Comparison of ENCODE assay signal across 31 mouse cellular contexts in the genomic region with DNA sequence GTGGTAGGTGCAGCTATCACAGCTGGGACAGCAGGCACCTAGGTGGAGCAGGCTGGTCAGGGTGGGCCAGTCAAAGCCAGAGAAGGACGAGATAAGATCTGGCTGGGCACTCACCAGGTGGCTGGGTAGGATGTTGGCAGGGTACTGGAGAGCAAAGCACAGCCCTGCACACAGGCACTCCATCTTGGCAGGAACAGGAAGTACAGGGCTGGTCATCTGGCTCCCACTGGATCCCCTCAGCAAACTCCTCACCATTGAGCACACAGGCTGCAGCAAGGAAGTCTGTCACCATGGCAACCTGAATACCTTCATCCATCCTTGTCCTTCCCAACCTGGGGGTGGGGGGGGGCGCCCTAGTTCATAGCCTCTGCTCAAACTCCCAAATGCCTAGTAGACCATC. TPM values are rescaled to one million over a fixed set of nuclear protein-coding genes. Genes with fewer than 3 reads are reported as not detected.
DNase-seq lines count a peak whose midpoint lies in the region; ATAC-seq and TF ChIP-seq lines count a peak whose summit lies in the region.
"Had no signal": no experiment of that assay in that cellular context is flagged by ENCODE, and none has a peak within 500 bp of the region (broad histone marks: within the 10 kb centered on the region; RNA-seq: fewer than 3 reads in every experiment).

No protein-coding gene starts in this region.

- no peak for TF ChIP-seq CTCF in forebrain, postnatal 0 days (IDR thresholded peaks at IDR 0.05; ENCODE audit: low read depth)
- TF ChIP-seq CTCF in E14TG2a.4 (conservative IDR thresholded peaks at IDR 0.05; ENCODE audit: low read length): no peak

- H3K4me3 ChIP-seq in forebrain, postnatal 0 days (ENCODE audit: low read depth, low read length): no peak overlapping the region
- no peak overlapping the region for H3K4me3 ChIP-seq in forebrain, embryonic 14.5 days (ENCODE audit: low read depth, low read length)
- no peak overlapping the region for H3K4me3 ChIP-seq in intestine, embryonic 15.5 days (replicated peaks)
- H3K4me3 ChIP-seq in intestine, embryonic 16.5 days (ENCODE audit: low read length): no peak overlapping the region
- no peak overlapping the region for H3K4me3 ChIP-seq in limb, embryonic 12.5 days (replicated peaks)
- H3K4me3 ChIP-seq in limb, embryonic 10.5 days: no peak overlapping the region
- peak overlapping the region; percentile 70; the same call in 1 of the 2 replicates for H3K4me3 ChIP-seq in E14TG2a.4 (replicated peaks; ENCODE audit: low read length)
- H3K4me3 ChIP-seq: forebrain, embryonic 15.5 days; gastrocnemius, adult 2 months; limb, embryonic 15.5 days; liver, embryonic 13.5 days; stomach, embryonic 15.5 days had no signal

- no peak for DNase-seq in forebrain, postnatal 0 days
- DNase-seq in forebrain, embryonic 14.5 days (ENCODE audit: low spot score): no peak
- no peak for DNase-seq in limb, embryonic 10.5 days (ENCODE audit: low spot score)
- DNase-seq: adrenal gland, postnatal 14 days; cerebellum, adult 11 months; cerebellum, adult 9-10 months; cerebellum, postnatal 36 days; gastrocnemius, adult 2 months; gastrocnemius, postnatal 36 days; heart, postnatal 14 days; kidney, adult 18-20 months; liver, embryonic 13.5 days; lung, adult 18-20 months; lung, postnatal 10 days; right cerebral cortex, postnatal 25 days; thymus, postnatal 25 days had no signal

- no peak overlapping the region for H3K9ac ChIP-seq in forebrain, postnatal 0 days
- H3K9ac ChIP-seq in forebrain, embryonic 14.5 days (ENCODE audit: low read length): no peak overlapping the region
- no peak overlapping the region for H3K9ac ChIP-seq in intestine, embryonic 15.5 days
- H3K9ac ChIP-seq in intestine, embryonic 16.5 days (ENCODE audit: low read depth, low read length): no peak overlapping the region
- H3K9ac ChIP-seq in limb, embryonic 12.5 days (replicated peaks): no peak overlapping the region
- H3K9ac ChIP-seq: forebrain, embryonic 15.5 days; limb, embryonic 15.5 days; liver, embryonic 13.5 days; stomach, embryonic 15.5 days had no signal

- H3K27ac ChIP-seq in forebrain, postnatal 0 days (ENCODE audit: low read depth, low read length): no peak overlapping the region
- H3K27ac ChIP-seq in forebrain, embryonic 14.5 days (ENCODE audit: low read depth, low read length): no peak overlapping the region
- no peak overlapping the region for H3K27ac ChIP-seq in intestine, embryonic 15.5 days
- no peak overlapping the region for H3K27ac ChIP-seq in intestine, embryonic 16.5 days (ENCODE audit: low read length)
- H3K27ac ChIP-seq in limb, embryonic 12.5 days: no peak overlapping the region
- H3K27ac ChIP-seq in limb, embryonic 10.5 days: no peak overlapping the region
- H3K27ac ChIP-seq: forebrain, embryonic 15.5 days; gastrocnemius, adult 2 months; limb, embryonic 15.5 days; liver, embryonic 13.5 days; stomach, embryonic 15.5 days had no signal

- no peaks in the 10 kb centered on the region for H3K36me3 ChIP-seq in forebrain, postnatal 0 days (ENCODE audit: insufficient read depth)
- no peaks in the 10 kb centered on the region for H3K36me3 ChIP-seq in forebrain, embryonic 14.5 days (ENCODE audit: control insufficient read depth, insufficient read depth, low read length)
- no peaks in the 10 kb centered on the region for H3K36me3 ChIP-seq in intestine, embryonic 15.5 days
- no peaks in the 10 kb centered on the region for H3K36me3 ChIP-seq in intestine, embryonic 16.5 days (ENCODE audit: control insufficient read depth, insufficient read depth, low read length)
- peaks cover 75% of the 10 kb centered on the region for H3K36me3 ChIP-seq in limb, embryonic 12.5 days
- peaks cover 88% of the 10 kb centered on the region for H3K36me3 ChIP-seq in limb, embryonic 10.5 days
- no peaks in the 10 kb centered on the region for H3K36me3 ChIP-seq in E14TG2a.4 (ENCODE audit: insufficient read depth, low read length)
- H3K36me3 ChIP-seq: forebrain, embryonic 15.5 days; G1E; liver, embryonic 13.5 days; stomach, embryonic 15.5 days had no signal

- WGBS in forebrain, postnatal 0 days: 35% methylated on average over 2 of the region's 2 CpGs
- WGBS in forebrain, embryonic 14.5 days: 41% methylated on average over 2 of the region's 2 CpGs
- WGBS in intestine, embryonic 15.5 days: 28% methylated on average over 2 of the region's 2 CpGs
- WGBS in intestine, embryonic 16.5 days: 37% methylated on average over 2 of the region's 2 CpGs
- WGBS in limb, embryonic 12.5 days: 64% methylated on average over 2 of the region's 2 CpGs
- 52% methylated on average over 2 of the region's 2 CpGs for WGBS in limb, embryonic 10.5 days

- ATAC-seq in forebrain, postnatal 0 days: peak; percentile 42
- ATAC-seq in forebrain, embryonic 14.5 days: no peak
- 0 out of 2 replicates have a peak, but pooled peaks have one; percentile 25 for ATAC-seq in intestine, embryonic 15.5 days
- ATAC-seq in intestine, embryonic 16.5 days: no peak
- ATAC-seq in limb, embryonic 12.5 days (ENCODE audit: insufficient number of reproducible peaks, insufficient read depth, low FRiP score, low TSS enrichment, low read depth): peak; percentile 23; the same call in 1 of the 2 replicates
- ATAC-seq in erythroid progenitor cell, adult 5-6 weeks (replicated peaks; ENCODE audit: low FRiP score, poor library complexity, severe bottlenecking): no peak
- ATAC-seq: forebrain, embryonic 15.5 days; Patski had no signal

- H3K4me1 ChIP-seq in forebrain, postnatal 0 days (ENCODE audit: insufficient read depth): no peaks in the 10 kb centered on the region
- no peaks in the 10 kb centered on the region for H3K4me1 ChIP-seq in forebrain, embryonic 14.5 days (ENCODE audit: control insufficient read depth, insufficient read depth, low read length)
- H3K4me1 ChIP-seq in intestine, embryonic 15.5 days (replicated peaks): no peaks in the 10 kb centered on the region
- no peaks in the 10 kb centered on the region for H3K4me1 ChIP-seq in intestine, embryonic 16.5 days (ENCODE audit: control insufficient read depth, insufficient read depth, low read length)
- no peaks in the 10 kb centered on the region for H3K4me1 ChIP-seq in limb, embryonic 12.5 days (replicated peaks)
- peaks cover 14% of the 10 kb centered on the region for H3K4me1 ChIP-seq in limb, embryonic 10.5 days
- H3K4me1 ChIP-seq in E14TG2a.4 (replicated peaks; ENCODE audit: low read depth, low read length): peaks cover 30% of the 10 kb centered on the region
- H3K4me1 ChIP-seq: forebrain, embryonic 15.5 days; limb, embryonic 15.5 days had no signal

- H3K27me3 ChIP-seq in forebrain, postnatal 0 days (ENCODE audit: insufficient read depth, low read length): peaks cover 16% of the 10 kb centered on the region
- H3K27me3 ChIP-seq in forebrain, embryonic 14.5 days (replicated peaks; ENCODE audit: control insufficient read depth, insufficient read depth, low read length): peaks cover 25% of the 10 kb centered on the region
- H3K27me3 ChIP-seq in intestine, embryonic 15.5 days (replicated peaks): peaks cover 6% of the 10 kb centered on the region
- H3K27me3 ChIP-seq in intestine, embryonic 16.5 days (replicated peaks; ENCODE audit: control insufficient read depth, insufficient read depth, low read length): peaks cover 7% of the 10 kb centered on the region; the same call in 1 of the 2 replicates
- H3K27me3 ChIP-seq in limb, embryonic 12.5 days: peaks cover 14% of the 10 kb centered on the region
- H3K27me3 ChIP-seq in limb, embryonic 10.5 days (ENCODE audit: low read depth, poor library complexity, severe bottlenecking): peaks cover 32% of the 10 kb centered on the region
- peaks cover 51% of the 10 kb centered on the region for H3K27me3 ChIP-seq in E14TG2a.4 (ENCODE audit: insufficient read depth, low read length)

- H3K4me2 ChIP-seq in forebrain, postnatal 0 days (ENCODE audit: low read depth): no peak overlapping the region
- H3K4me2 ChIP-seq in forebrain, embryonic 14.5 days (ENCODE audit: low read length): no peak overlapping the region
- H3K4me2 ChIP-seq in intestine, embryonic 15.5 days (replicated peaks): no peak overlapping the region
- H3K4me2 ChIP-seq in intestine, embryonic 16.5 days (ENCODE audit: low read depth, low read length): no peak overlapping the region
- no peak overlapping the region for H3K4me2 ChIP-seq in limb, embryonic 12.5 days
- H3K4me2 ChIP-seq: forebrain, embryonic 15.5 days; limb, embryonic 15.5 days; liver, embryonic 13.5 days; stomach, embryonic 15.5 days had no signal

- H3K9me3 ChIP-seq in forebrain, postnatal 0 days (ENCODE audit: low read length): no peaks in the 10 kb centered on the region
- no peaks in the 10 kb centered on the region for H3K9me3 ChIP-seq in forebrain, embryonic 14.5 days (replicated peaks; ENCODE audit: control insufficient read depth, low read length)
- H3K9me3 ChIP-seq in intestine, embryonic 15.5 days: no peaks in the 10 kb centered on the region
- H3K9me3 ChIP-seq in intestine, embryonic 16.5 days (ENCODE audit: control insufficient read depth, low read length): no peaks in the 10 kb centered on the region
- no peaks in the 10 kb centered on the region for H3K9me3 ChIP-seq in limb, embryonic 12.5 days
- no peaks in the 10 kb centered on the region for H3K9me3 ChIP-seq in limb, embryonic 10.5 days (replicated peaks)
- H3K9me3 ChIP-seq in E14TG2a.4 (ENCODE audit: low read length): no peaks in the 10 kb centered on the region
- H3K9me3 ChIP-seq: forebrain, embryonic 15.5 days; G1E; limb, embryonic 15.5 days; liver, embryonic 13.5 days; stomach, embryonic 15.5 days had no signal

RNA-seq across cellular contexts. Expression of a gene that starts 10.0 kb away (rescaled TPM):
- 9.8 and 31.2 TPM in 2 replicates for total RNA-seq in forebrain, postnatal 0 days (2014; rRNA removed)
- polyA plus RNA-seq in forebrain, postnatal 0 days (2015; fragmentation: Nextera tagmentation; extraction: Ambion mirVana): 5.2 and 6.7 TPM in 2 replicates
- polyA plus RNA-seq in forebrain, embryonic 14.5 days (2014; fragmentation: Nextera tagmentation; extraction: Ambion mirVana): 5.8 and 10.6 TPM in 2 replicates
- 13.7 and 15.5 TPM in 2 replicates for polyA plus RNA-seq in intestine, embryonic 15.5 days (2015; fragmentation: Nextera tagmentation; extraction: Ambion mirVana)
- 10.9 and 12.0 TPM in 2 replicates for polyA plus RNA-seq in intestine, embryonic 16.5 days (2015; fragmentation: Nextera tagmentation; extraction: Ambion mirVana)
- polyA plus RNA-seq in limb, embryonic 12.5 days (2016; fragmentation: Nextera tagmentation; extraction: Ambion mirVana): 38.7 and 41.6 TPM in 2 replicates
- polyA plus RNA-seq in limb, embryonic 10.5 days (2016; fragmentation: Nextera tagmentation; extraction: Ambion mirVana): 37.2 and 43.9 TPM in 2 replicates
- not detected in 2 replicates for total RNA-seq in erythroid progenitor cell, adult 5-6 weeks (2015; ENCODE audit: low replicate concordance)
- total RNA-seq in erythroid progenitor cell, adult 5-6 weeks (2017; ENCODE audit: low replicate concordance): not detected in 2 replicates

RNA-seq across cellular contexts. Expression of a gene that starts 26.6 kb away (rescaled TPM):
- 0.31 and 1.7 TPM in 2 replicates for total RNA-seq in forebrain, postnatal 0 days (2014; rRNA removed)
- 0.42 TPM in 1 of 2 replicates, not detected in the other for polyA plus RNA-seq in forebrain, postnatal 0 days (2015; fragmentation: Nextera tagmentation; extraction: Ambion mirVana)
- polyA plus RNA-seq in forebrain, embryonic 14.5 days (2014; fragmentation: Nextera tagmentation; extraction: Ambion mirVana): 0.27 TPM in 1 of 2 replicates, not detected in the other
- 0.24 TPM in 1 of 2 replicates, not detected in the other for polyA plus RNA-seq in intestine, embryonic 15.5 days (2015; fragmentation: Nextera tagmentation; extraction: Ambion mirVana)
- polyA plus RNA-seq in intestine, embryonic 16.5 days (2015; fragmentation: Nextera tagmentation; extraction: Ambion mirVana): 0.38 TPM in 1 of 2 replicates, not detected in the other
- polyA plus RNA-seq in limb, embryonic 12.5 days (2016; fragmentation: Nextera tagmentation; extraction: Ambion mirVana): 0.64 TPM in 1 of 2 replicates, not detected in the other
- polyA plus RNA-seq in limb, embryonic 10.5 days (2016; fragmentation: Nextera tagmentation; extraction: Ambion mirVana): 0.34 TPM in 1 of 2 replicates, not detected in the other
- total RNA-seq in erythroid progenitor cell, adult 5-6 weeks (2015; ENCODE audit: low replicate concordance): not detected in 2 replicates
- total RNA-seq in erythroid progenitor cell, adult 5-6 weeks (2017; ENCODE audit: low replicate concordance): 0.64 TPM in 1 of 2 replicates, not detected in the other
- total RNA-seq: adrenal gland, postnatal 14 days; CH12.LX; gastrocnemius, adult 2 months; gastrocnemius, postnatal 36 days; heart, postnatal 14 days had no signal
- polyA plus RNA-seq: C2C12; embryonic facial prominence, embryonic 11.5 days; forebrain, embryonic 15.5 days; G1E; heart, embryonic 14.5 days; limb, embryonic 15.5 days; liver, embryonic 13.5 days; neural tube, embryonic 11.5 days; Patski had no signal

RNA-seq across cellular contexts. Expression of a gene that starts 28.6 kb away (rescaled TPM):
- 3.2 and 3.9 TPM in 2 replicates for total RNA-seq in forebrain, postnatal 0 days (2014; rRNA removed)
- 1.5 and 1.9 TPM in 2 replicates for polyA plus RNA-seq in forebrain, postnatal 0 days (2015; fragmentation: Nextera tagmentation; extraction: Ambion mirVana)
- polyA plus RNA-seq in forebrain, embryonic 14.5 days (2014; fragmentation: Nextera tagmentation; extraction: Ambion mirVana): 0.98 and 1.4 TPM in 2 replicates
- polyA plus RNA-seq in intestine, embryonic 15.5 days (2015; fragmentation: Nextera tagmentation; extraction: Ambion mirVana): 6.7 and 7.1 TPM in 2 replicates
- polyA plus RNA-seq in intestine, embryonic 16.5 days (2015; fragmentation: Nextera tagmentation; extraction: Ambion mirVana): 7.4 and 8.5 TPM in 2 replicates
- polyA plus RNA-seq in limb, embryonic 12.5 days (2016; fragmentation: Nextera tagmentation; extraction: Ambion mirVana): 1.7 and 2.2 TPM in 2 replicates
- 3.2 and 4.2 TPM in 2 replicates for polyA plus RNA-seq in limb, embryonic 10.5 days (2016; fragmentation: Nextera tagmentation; extraction: Ambion mirVana)
- 2.5 and 9.7 TPM in 2 replicates for total RNA-seq in erythroid progenitor cell, adult 5-6 weeks (2015; ENCODE audit: low replicate concordance)
- total RNA-seq in erythroid progenitor cell, adult 5-6 weeks (2017; ENCODE audit: low replicate concordance): 6.7 and 13.5 TPM in 2 replicates

RNA-seq across cellular contexts. Expression of a gene that starts 30.3 kb away (rescaled TPM):
- total RNA-seq in forebrain, postnatal 0 days (2014; rRNA removed): 279 and 344 TPM in 2 replicates
- polyA plus RNA-seq in forebrain, postnatal 0 days (2015; fragmentation: Nextera tagmentation; extraction: Ambion mirVana): 362 and 434 TPM in 2 replicates
- 340 and 395 TPM in 2 replicates for polyA plus RNA-seq in forebrain, embryonic 14.5 days (2014; fragmentation: Nextera tagmentation; extraction: Ambion mirVana)
- polyA plus RNA-seq in intestine, embryonic 15.5 days (2015; fragmentation: Nextera tagmentation; extraction: Ambion mirVana): 294 and 331 TPM in 2 replicates
- polyA plus RNA-seq in intestine, embryonic 16.5 days (2015; fragmentation: Nextera tagmentation; extraction: Ambion mirVana): 358 and 362 TPM in 2 replicates
- polyA plus RNA-seq in limb, embryonic 12.5 days (2016; fragmentation: Nextera tagmentation; extraction: Ambion mirVana): 208 and 216 TPM in 2 replicates
- polyA plus RNA-seq in limb, embryonic 10.5 days (2016; fragmentation: Nextera tagmentation; extraction: Ambion mirVana): 185 and 196 TPM in 2 replicates
- 66.7 and 71.7 TPM in 2 replicates for total RNA-seq in erythroid progenitor cell, adult 5-6 weeks (2015; ENCODE audit: low replicate concordance)
- total RNA-seq in erythroid progenitor cell, adult 5-6 weeks (2017; ENCODE audit: low replicate concordance): 24.1 and 45.5 TPM in 2 replicates

Comparison
In these comparisons a context has a peak if more than half of its experiments do, and no peak if none do; other contexts are left out.
1. ATAC-seq: peak in forebrain, postnatal 0 days (single experiment), intestine, embryonic 15.5 days (single experiment) and limb, embryonic 12.5 days (single experiment); none in forebrain, embryonic 14.5 days (single experiment), intestine, embryonic 16.5 days (single experiment) and erythroid progenitor cell, adult 5-6 weeks (single experiment).